Mouse (Mus musculus) CD4-positive, CD25-positive, alpha-beta regulatory T cell, adult 4 months (primary cell): ENCODE measurements around the gene Wwox. TPM values are rescaled to one million over a fixed set of nuclear protein-coding genes. Genes with fewer than 3 reads are reported as not detected.
A peak's percentile ranks its signal among the peaks of the same experiment; 100 is the strongest.

ENCODE experiments used
- ATAC-seq: one replicate; pipeline ENCODE4 v1.8.0; 2017
- polyA plus RNA-seq, 2 experiments: library from polyadenylated mRNA; unstranded; fragments of 100-300 nt; shearing (Covaris generic); gene quantifications; one replicate each; pipeline ENCODE4 v1.2.1; 2017

The Wwox gene
- polyA plus RNA-seq, 2 experiments from 2014 or later = 13.6 to 20.6 TPM

DNA sequence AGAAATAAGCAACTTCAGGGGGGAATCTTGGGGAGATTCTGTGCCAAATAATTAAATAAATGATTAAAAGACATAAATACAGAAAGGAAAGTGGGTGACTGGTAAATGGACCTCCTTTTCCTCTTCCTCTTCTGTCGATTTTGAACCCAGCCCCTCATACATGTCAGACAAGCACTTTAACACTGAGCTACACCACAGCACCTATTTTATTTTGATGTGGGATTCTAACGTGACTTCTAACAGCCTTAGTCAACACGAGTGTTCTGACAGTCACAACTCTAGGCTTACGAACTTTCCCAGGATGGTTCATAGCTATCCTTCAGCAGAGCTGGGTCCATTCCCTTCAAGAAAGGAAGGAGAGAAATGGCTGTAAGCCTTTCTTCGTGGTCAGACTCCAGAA, 435.7 kb downstream of the Wwox start:
- no peak for ATAC-seq

DNA sequence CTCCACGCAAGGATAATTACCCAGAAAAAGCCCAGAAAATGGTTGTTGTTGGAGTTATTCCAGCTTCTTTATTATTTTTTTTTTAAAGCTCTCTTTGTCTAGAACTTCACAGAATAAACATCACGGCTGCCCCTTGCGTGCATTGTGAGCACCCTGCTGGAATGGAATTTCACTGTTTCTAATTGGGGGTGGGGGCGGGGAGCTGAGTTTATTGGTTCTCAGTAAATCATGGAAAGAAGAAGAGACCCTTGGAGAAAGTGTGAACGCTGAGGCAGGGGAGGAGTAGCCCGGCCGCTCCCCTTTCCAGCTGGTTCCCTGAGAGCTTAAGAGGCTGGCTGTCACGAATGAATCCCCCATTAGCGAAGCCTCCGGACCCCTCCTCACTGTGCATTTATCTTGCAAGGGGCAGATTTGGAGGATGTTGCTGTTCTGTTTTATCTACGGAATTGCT, 436.7 kb downstream of the Wwox start:
- ATAC-seq = no peak

DNA sequence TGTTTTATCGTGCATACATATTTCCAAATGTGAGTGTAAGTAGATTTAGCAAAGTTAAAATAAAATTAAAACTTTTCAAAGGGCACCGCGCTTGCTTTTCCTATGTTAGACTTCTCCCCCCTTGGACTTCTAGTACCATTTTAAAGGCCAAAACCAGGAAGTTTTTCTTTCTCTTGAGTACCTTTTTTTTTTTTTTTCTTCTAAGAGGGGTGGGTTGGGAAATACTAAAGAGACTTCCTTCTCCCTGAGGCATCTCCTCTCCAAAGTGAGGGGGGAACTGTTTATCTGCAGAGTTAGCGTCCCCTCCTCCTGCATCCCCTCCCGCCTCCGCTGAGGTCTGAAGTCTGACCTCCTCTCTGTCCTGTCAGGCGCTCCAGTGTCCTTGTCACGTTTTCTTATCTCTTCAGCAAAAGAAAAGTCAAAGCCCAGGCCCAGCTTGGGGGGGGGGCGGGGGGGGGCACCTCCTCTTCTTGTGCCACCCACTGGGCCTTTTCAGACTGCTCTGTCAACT, 437.3 kb downstream of the Wwox start:
- ATAC-seq = no peak

DNA sequence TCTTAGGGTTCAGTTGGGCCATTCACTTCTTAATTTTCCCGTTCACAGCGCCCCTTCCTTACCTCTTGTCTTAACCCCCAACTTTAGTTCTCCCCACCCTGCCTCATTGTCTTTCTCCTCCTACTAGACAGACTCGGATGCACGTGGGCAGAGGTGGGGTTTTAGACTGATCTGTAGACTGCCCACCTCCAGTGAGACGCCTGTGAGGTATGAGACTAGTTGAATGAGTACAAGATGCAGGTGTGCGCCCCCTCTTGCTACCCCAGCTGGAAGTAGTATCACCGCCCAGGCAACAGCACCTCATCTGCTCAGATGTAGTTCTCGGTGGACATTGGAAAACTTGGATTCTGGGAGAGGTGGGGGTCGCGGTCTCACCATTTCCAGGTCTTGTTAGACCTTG, 437.8 kb downstream of the Wwox start:
- ATAC-seq = no peak

GRCm38 (mm10) chr8:114878449-114879276, 439.2 kb downstream of the Wwox start:
- ATAC-seq = no peak

- ATAC-seq = no peak
Observed at GRCm38 (mm10) chr8:114879277-114879568, 439.8 kb downstream of the Wwox start.

DNA sequence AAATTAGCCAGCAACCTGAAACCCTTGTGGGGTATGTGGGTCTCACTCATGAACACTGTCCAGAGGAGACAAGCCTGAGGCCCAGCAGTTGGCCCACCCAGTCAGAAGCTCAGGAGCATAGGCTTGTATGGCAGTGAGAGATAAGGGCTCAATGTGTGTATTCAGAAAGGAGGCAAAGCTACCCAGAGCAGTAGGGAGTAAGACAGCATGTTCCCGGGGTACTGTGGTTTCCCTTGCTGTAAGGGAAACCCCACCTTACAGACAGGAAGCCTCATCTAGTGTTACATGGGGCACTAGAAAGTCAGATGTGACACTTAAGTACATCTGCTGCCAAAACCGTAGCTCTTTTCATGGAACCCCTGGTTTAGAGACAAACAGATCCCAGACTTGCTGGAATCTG, 440.2 kb downstream of the Wwox start:
- ATAC-seq = peak; percentile 80

DNA sequence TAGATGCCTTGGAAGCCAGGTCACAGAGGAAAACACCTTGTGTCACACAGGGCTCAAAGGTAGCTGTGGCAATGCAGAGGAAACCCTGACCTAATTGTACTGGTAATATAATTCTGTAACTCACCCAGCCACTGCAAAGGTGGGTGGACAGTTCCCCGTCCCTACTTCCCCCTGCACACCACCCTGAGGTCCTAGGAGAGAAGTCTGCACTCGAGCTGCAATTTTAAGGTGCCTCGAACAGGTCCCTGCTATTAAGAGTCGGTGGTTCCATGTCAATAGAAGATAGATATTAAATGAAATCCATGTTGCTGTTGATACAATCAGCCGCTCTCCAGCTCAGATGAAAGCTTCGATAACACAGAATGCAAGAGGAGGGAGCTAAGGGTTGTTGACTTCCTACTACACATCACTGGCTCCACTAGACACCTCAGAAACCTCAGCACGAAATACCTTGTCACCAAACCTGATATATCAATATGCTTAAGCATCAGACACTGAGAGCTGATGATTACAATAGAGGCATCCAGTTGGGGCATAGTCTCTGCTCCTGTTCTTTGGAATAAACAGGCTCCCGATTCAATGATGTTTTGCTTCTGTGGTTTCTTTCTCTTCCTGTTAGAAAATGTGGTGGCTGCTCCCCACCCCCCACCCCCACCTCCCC, 441.1 kb downstream of the Wwox start:
- peak; percentile 48 for ATAC-seq

DNA sequence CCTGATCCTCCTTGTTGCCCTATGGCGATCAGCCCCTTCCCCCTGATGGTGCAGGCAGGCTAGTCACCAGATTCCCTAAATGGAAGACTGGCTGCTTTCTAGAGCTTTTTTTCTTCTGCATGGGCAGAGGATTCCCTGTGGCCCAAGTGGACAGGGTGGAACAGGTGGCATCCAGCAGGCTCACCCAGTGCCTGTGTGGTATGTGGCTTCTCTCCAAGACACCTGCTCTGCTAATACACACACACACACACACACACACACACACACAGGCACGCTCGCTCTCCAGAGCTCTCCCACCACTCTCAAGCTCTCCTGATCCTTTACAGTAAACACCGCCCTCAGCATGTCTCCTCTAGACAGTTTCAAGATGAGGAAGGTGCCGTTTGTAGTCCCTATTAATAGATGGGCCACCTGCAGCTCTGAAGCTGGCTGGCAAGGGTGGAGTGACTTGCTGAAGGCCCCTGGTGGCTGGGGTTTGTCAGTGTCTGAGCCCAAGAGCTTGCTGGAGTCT, 442.5 kb downstream of the Wwox start:
- ATAC-seq = peak; percentile 54

DNA sequence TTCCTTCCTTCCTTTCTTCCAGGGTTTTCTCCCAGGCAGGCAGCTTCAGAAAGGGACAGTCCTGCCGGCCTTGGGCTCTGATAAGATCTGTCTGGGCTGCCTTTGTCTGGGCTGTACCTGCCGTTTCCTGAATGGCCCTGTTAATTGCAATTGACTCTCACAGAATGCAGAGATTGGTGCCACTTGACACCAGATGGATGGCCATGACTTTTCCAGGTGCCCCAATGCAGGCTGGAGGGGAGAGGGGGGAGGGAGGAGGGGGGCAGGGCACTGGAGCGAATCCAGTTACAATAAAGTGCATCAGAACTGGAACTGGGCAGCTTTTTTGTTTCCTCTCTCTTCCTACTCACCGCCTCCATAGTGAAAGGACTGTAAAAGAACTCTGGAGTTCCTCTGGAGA, 443.0 kb downstream of the Wwox start:
- ATAC-seq = no peak

- ATAC-seq = no peak
Observed at GRCm38 (mm10) chr8:114882936-114883606, 443.6 kb downstream of the Wwox start.

DNA sequence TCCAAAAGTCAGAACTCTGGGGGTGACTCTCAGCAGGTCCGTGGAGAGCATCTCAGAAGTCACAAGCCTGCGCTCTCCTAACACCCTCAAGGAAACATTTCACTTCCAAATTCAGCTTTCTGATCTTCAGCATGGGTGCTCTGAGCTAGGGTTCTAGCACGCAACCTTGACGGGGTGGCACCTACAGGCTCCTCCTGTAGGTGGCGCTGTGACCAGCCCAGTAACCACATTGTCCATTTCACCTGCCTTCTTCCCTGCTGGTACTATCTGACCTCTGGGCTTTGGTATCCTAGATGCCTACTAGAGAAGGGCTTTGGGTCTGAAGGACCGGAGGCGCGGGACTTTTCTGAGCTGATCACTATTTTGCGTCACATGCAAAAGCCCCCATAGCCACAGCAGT, 444.5 kb downstream of the Wwox start:
- no peak for ATAC-seq

DNA sequence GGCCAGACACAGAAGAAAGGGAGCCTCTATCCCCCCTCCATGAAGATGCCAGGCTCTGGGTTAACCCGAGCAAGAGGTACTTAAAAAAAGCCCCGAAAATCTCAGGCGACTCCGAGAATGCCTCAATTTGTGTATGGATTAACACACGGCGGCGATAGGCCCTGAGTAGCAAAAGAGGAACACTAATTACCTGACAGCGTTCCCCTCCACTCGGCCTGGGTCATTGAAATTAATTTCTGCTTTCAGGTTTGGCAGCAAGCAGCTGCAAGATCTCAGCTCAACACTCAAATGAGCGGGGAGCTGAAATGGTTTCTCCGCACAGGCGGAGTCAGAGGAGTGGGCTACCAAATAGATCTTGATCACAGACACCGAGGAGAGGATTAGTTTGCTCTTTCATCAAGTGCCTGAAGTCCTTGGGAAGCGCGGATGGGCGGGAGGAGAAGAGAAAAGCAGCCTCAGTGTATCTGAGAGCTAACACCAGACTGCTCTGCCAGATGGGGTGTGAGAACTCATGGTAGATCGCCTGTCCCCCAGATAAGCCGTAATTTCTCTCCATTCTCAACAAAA, 445.7 kb downstream of the Wwox start:
- ATAC-seq = no peak

DNA sequence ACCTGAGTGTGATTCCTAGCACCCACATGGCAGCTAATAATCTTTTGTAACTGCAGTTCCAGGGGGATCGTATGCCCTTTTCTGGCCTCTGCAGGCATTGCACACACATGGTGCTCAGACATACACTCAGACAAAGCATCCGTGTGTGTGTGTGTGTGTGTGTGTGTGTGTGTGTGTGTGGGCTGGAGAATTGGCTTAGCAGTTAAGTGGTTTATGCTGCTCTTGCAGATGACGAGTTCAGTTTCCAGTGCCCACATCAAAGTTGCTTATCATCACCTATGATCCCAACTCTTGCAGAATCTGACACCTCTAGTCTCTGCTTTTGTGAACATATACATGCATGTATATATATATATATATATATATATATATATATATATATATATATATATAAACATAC, 448.9 kb downstream of the Wwox start:
- peak; percentile 41 for ATAC-seq

DNA sequence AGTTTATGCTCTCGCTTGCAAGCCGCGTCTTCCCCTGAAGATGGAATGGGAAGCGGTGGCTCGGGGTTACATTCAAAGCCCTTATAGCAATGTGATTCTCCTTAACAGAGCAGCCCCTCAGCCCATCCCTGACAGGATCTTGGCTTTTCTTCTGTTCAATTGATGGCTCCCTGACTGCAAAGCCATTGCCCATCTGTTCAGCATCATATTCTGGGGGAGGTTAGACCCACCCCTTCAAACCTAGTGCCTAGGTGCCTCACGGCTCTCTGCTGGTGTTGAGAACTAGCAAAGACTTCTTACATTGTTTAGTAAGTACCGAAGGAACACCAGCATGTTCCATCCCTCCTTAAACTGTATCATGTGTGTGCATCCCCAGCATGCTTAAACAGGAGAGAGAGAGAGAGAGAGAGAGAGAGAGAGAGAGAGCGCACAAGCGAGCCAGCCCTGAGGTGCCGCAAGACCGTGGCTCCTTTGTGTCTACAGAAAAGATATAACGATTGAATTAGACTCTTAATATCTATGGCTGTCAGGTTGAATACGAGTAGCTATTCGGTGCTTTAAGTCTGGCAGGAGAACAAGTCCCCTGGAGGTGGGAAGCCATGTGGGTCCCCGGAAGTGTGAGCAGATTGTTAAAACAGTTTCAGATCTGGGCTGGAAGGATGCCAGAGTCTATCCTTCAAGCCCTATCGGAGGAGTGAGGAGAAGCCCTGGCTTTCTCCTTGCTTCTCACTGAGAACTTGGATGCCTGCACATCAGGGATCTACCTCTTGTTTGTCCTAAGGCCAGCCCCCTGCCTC, 450.3 kb downstream of the Wwox start:
- ATAC-seq = no peak

DNA sequence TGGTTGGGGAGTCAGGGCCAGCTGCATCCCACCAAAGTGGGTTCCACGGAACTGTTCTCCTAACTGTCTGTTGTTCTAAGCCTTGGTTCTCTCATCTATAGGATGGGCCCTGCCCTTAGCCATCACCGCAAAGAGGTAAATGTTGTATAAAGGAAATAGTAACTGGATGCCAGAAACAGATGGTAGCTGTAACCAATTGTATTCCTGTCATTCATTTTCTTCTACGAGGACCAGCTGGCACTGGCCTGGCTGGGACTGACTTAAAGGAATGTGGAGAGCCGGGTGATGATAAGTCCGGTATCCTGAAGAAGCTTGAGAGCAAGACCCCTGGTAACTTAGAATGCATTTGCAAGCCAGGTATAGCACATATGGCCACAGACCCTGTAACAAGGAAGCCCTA, 451.0 kb downstream of the Wwox start:
- no peak for ATAC-seq

DNA sequence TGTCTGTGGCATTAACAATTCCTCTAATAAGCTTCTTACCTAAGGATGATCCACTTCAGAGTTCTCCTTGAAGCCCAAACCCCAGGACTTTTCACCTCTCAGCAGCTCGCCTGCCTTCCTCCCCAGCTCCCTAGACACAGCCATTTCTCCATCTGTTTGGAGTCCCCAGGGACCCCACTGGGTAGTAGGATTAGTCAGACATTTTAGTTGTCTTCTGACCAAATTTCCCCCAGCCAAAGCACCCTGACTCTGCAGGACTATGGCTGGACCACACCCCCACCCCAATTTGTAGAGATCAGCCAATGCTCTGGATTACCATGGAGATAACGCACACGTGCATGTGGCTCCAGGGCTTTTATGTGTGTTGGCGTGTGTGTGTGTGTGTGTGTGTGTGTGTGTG, 451.8 kb downstream of the Wwox start:
- ATAC-seq = no peak

DNA sequence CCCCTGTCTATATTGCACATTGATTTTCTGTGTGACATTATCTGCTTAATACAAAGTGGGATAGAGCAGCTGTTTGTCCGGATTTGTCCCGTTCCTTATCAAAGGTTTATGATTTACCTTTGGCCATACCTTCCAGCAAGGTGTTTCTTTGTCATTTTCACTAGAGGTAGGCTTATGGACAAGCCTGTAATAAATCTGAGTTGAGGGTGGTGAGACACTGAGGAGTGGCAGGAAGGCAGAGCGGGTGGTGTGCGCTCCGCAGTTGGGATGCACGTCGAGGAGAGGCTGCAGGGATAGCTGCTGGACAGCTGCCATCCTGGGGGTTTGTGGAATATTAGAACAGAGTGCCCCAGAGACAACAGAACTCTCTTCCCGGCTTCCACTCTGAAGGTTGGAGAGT, 458.0 kb downstream of the Wwox start:
- no peak for ATAC-seq

DNA sequence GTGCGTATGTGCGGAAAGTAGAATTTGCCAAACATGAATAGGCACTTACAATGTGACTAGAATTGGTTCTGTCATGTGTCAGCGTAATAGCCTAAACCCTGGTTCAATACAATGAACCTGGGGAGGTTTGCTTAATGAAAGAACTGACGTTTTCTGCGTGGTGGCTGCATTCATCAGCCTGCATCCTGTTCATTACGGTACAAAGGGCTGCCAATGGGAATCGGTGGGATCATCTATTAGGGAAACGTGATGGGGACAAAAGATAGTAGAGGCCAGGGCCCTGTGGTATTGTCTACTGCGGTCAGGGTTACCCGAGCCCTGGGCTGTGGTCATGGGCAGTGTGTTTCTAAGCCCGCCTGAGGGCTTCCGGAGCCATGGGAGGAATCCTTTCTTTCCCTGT, 459.7 kb downstream of the Wwox start:
- ATAC-seq = no peak

DNA sequence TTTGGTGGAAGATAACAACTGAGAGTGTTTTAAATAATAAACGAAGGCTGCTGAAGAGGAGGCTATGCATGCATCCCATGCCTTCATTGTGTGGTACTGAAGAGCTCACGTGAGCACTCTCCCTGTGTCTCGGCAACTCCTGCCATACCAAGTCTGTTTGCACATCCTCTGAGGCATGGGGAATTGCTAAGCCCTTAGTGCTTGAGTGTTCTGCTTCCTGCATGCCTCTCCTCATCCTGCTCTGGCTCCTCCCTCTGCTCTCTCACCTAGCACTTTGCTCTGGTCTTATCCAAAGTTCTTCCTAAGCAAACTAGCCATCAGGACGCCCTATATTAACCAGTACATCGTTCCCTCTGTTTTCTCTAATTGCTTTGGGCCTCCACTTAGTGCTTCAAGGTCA, 463.1 kb downstream of the Wwox start:
- no peak for ATAC-seq

- no peak for ATAC-seq
Observed at GRCm38 (mm10) chr8:114908086-114908485, 468.6 kb downstream of the Wwox start.

DNA sequence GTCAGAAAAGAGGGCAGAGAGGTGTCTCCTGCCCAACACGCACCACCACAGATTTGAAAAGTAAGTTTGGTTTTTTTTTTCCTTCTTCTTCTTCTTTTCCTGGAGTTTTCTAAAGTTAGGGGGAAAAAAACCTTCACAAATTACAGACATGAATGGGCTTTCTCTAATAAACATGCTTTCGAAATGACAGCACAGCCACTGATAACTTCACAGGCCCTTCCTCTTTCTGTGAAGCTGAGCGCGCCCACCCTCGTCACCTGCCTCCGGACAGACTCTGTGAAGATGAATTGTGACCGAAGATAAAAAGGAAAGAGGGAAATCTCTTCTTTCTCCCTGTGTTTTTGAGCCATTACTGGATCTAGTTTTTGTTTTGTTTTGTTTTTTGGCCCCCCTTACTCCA, 469.1 kb downstream of the Wwox start:
- no peak for ATAC-seq
